Mouse (Mus musculus): ENCODE measurements around the gene Hap1. TPM values are rescaled to one million over a fixed set of nuclear protein-coding genes. Genes with fewer than 3 reads are reported as not detected.

The Hap1 gene
- polyA plus RNA-seq, 1 experiment from 2014 or later, result 5.1 TPM

Other genes with a start within 250 kb of the Hap1 start
- gene Krt13, start 234.6 kb downstream of the Hap1 start, polyA plus RNA-seq (2016; fragmentation: Nextera tagmentation; extraction: Ambion mirVana), result 0.10 TPM in 1 of 2 replicates, not detected in the other
- gene Krt15, start 220.2 kb downstream of the Hap1 start, polyA plus RNA-seq (2016; fragmentation: Nextera tagmentation; extraction: Ambion mirVana), result 0.11 and 1.5 TPM in 2 replicates
- gene Krt19, start 207.5 kb downstream of the Hap1 start, polyA plus RNA-seq (2016; fragmentation: Nextera tagmentation; extraction: Ambion mirVana), result 76.3 and 86.1 TPM in 2 replicates
- gene Krt9, start 162.9 kb downstream of the Hap1 start, polyA plus RNA-seq (2016; fragmentation: Nextera tagmentation; extraction: Ambion mirVana), result not detected in 2 replicates
- 0.70 and 1.5 TPM in 2 replicates for gene Krt14, start 148.6 kb downstream of the Hap1 start, polyA plus RNA-seq (2016; fragmentation: Nextera tagmentation; extraction: Ambion mirVana)
- not detected in 2 replicates for gene Krt16, start 107.2 kb downstream of the Hap1 start, polyA plus RNA-seq (2016; fragmentation: Nextera tagmentation; extraction: Ambion mirVana)
- 0.17 and 0.19 TPM in 2 replicates for gene Krt17, start 95.1 kb downstream of the Hap1 start, polyA plus RNA-seq (2016; fragmentation: Nextera tagmentation; extraction: Ambion mirVana)
- gene Krt42, start 86.3 kb downstream of the Hap1 start, polyA plus RNA-seq (2016; fragmentation: Nextera tagmentation; extraction: Ambion mirVana), result not detected in 2 replicates
- 1,444 and 1,503 TPM in 2 replicates for gene Eif1, start 36.2 kb downstream of the Hap1 start, polyA plus RNA-seq (2016; fragmentation: Nextera tagmentation; extraction: Ambion mirVana)
- gene Gast, start 21.7 kb downstream of the Hap1 start, polyA plus RNA-seq (2016; fragmentation: Nextera tagmentation; extraction: Ambion mirVana), result not detected in 2 replicates
- gene Jup, start 41.6 kb upstream of the Hap1 start, polyA plus RNA-seq (2016; fragmentation: Nextera tagmentation; extraction: Ambion mirVana), result 91.3 and 112 TPM in 2 replicates
- 71.1 and 81.8 TPM in 2 replicates for gene P3h4, start 58.7 kb upstream of the Hap1 start, polyA plus RNA-seq (2016; fragmentation: Nextera tagmentation; extraction: Ambion mirVana)
- gene Fkbp10, start 59.6 kb upstream of the Hap1 start, polyA plus RNA-seq (2016; fragmentation: Nextera tagmentation; extraction: Ambion mirVana), result 107 and 123 TPM in 2 replicates
- gene Nt5c3b, start 85.7 kb upstream of the Hap1 start, polyA plus RNA-seq (2016; fragmentation: Nextera tagmentation; extraction: Ambion mirVana), result 124 and 128 TPM in 2 replicates
- gene Klhl10, start 85.8 kb upstream of the Hap1 start, polyA plus RNA-seq (2016; fragmentation: Nextera tagmentation; extraction: Ambion mirVana), result 0.71 and 0.90 TPM in 2 replicates
- 6.7 and 9.7 TPM in 2 replicates for gene Klhl11, start 116.6 kb upstream of the Hap1 start, polyA plus RNA-seq (2016; fragmentation: Nextera tagmentation; extraction: Ambion mirVana)
- gene Acly, start 171.9 kb upstream of the Hap1 start, polyA plus RNA-seq (2016; fragmentation: Nextera tagmentation; extraction: Ambion mirVana), result 127 and 139 TPM in 2 replicates
- 0.59 and 0.75 TPM in 2 replicates for gene Ttc25, start 189.5 kb upstream of the Hap1 start, polyA plus RNA-seq (2016; fragmentation: Nextera tagmentation; extraction: Ambion mirVana)
- 16.3 and 20.0 TPM in 2 replicates for gene Cnp, start 218.8 kb upstream of the Hap1 start, polyA plus RNA-seq (2016; fragmentation: Nextera tagmentation; extraction: Ambion mirVana)